Mouse (Mus musculus) stomach, embryonic 14.5 days (tissue): ENCODE measurements around the gene Pde4c. TPM values are rescaled to one million over a fixed set of nuclear protein-coding genes. Genes with fewer than 3 reads are reported as not detected.

ENCODE experiments used
- ATAC-seq: fragments of 200-750 bp; cut with Nextera tagmentation; 2 replicates; pipeline ENCODE4 v1.8.0; 2017; ENCODE audit warnings: low read depth, moderate TSS enrichment; ENCODE audit not compliant: insufficient number of reproducible peaks, insufficient read depth, low FRiP score
- H3K27ac ChIP-seq: fragments of 300-500 bp; sonication (generic); 2 replicates; pipeline ENCODE4 v1.5.1; 2014; ENCODE audit warnings: mild to moderate bottlenecking, low read length, moderate library complexity, mixed read lengths
- H3K27me3 ChIP-seq: fragments of 300-500 bp; sonication (generic); 2 replicates; pipeline ENCODE4 v1.6.1; 2014; ENCODE audit warnings: low read length, control low read depth, mixed read lengths; ENCODE audit not compliant: control insufficient read depth, insufficient read depth
- H3K36me3 ChIP-seq: fragments of 300-500 bp; sonication (generic); 2 replicates; pipeline ENCODE4 v1.6.1; 2014; ENCODE audit warnings: mild to moderate bottlenecking, control low read depth, low read length, moderate library complexity, mixed read lengths; ENCODE audit not compliant: control insufficient read depth, insufficient read depth
- H3K4me1 ChIP-seq: fragments of 300-500 bp; sonication (generic); 2 replicates; pipeline ENCODE4 v1.6.1; 2014; ENCODE audit warnings: low read length, control low read depth, mixed read lengths; ENCODE audit not compliant: control insufficient read depth, insufficient read depth
- H3K4me2 ChIP-seq: fragments of 300-500 bp; sonication (generic); replicated peaks from 2 replicates; pipeline ENCODE4 v1.6.1; 2014; ENCODE audit warnings: low read depth, low read length, control low read depth
- H3K4me3 ChIP-seq: fragments of 300-500 bp; sonication (generic); 2 replicates; pipeline ENCODE4 v1.5.1; 2014; ENCODE audit warnings: low read depth, low read length, control low read depth
- H3K9ac ChIP-seq: fragments of 300-500 bp; sonication (generic); replicated peaks from 2 replicates; pipeline ENCODE4 v1.6.1; 2014; ENCODE audit warnings: low read depth, mild to moderate bottlenecking, control low read depth, low read length, moderate library complexity, mixed read lengths
- H3K9me3 ChIP-seq: fragments of 300-500 bp; sonication (generic); 2 replicates; pipeline ENCODE4 v1.6.1; 2016; ENCODE audit warnings: low read depth, low read length, control low read depth; ENCODE audit not compliant: control insufficient read depth
- WGBS: fragments of 180-500 bp; shearing (Covaris S2); extraction: QIAGEN DNeasy Blood & Tissue Kit; methylation state at CpG from one replicate; pipeline ENCODE4 v1.1.7; 2014; 5-methylcytosine and 5-hydroxymethylcytosine counted together
- polyA plus RNA-seq: library from polyadenylated mRNA; unstranded; fragments of >200 nt; fragmentation: Nextera tagmentation; extraction: Ambion mirVana; gene quantifications from 2 replicates; pipeline ENCODE4 v1.2.1, GENCODE M21; 2014

Pde4c gene
- polyA plus RNA-seq, 1 experiment from 2014 or later: 0.29 TPM

- 63% methylated on average over 11 of the region's 11 CpGs for WGBS
- Histone ChIP-seq H3K36me3 (peaks cover 41% of the 10 kb centered on the region), H3K9ac (no peak overlapping the region)
Observed at GRCm38 (mm10) chr8:70780093-70780492, 56.6 kb downstream of the Pde4c start.

GRCm38 (mm10) chr8:70786291-70787050 is 63.0 kb downstream of the Pde4c start:
- Histone ChIP-seq H3K27ac (no peak overlapping the region), H3K4me2 (no peak overlapping the region), H3K4me1 (peaks cover 12% of the 10 kb centered on the region), H3K27me3 (no peaks in the 10 kb centered on the region), H3K9me3 (no peaks in the 10 kb centered on the region), H3K4me3 (no peak overlapping the region), H3K9ac (no peak overlapping the region), H3K36me3 (peaks cover 49% of the 10 kb centered on the region)
- ATAC-seq: no peak
- 89% methylated on average over 25 of the region's 25 CpGs for WGBS

More at GRCm38 (mm10) chr8:70780093-70780492, 56.6 kb downstream of the Pde4c start:
- no peaks in the 10 kb centered on the region for H3K9me3 ChIP-seq
- H3K4me2 ChIP-seq: no peak overlapping the region
- no peaks in the 10 kb centered on the region for H3K27me3 ChIP-seq
- H3K4me1 ChIP-seq: peaks cover 14% of the 10 kb centered on the region
- no peak overlapping the region for H3K4me3 ChIP-seq
- no peak overlapping the region for H3K27ac ChIP-seq
- ATAC-seq: no peak

DNA sequence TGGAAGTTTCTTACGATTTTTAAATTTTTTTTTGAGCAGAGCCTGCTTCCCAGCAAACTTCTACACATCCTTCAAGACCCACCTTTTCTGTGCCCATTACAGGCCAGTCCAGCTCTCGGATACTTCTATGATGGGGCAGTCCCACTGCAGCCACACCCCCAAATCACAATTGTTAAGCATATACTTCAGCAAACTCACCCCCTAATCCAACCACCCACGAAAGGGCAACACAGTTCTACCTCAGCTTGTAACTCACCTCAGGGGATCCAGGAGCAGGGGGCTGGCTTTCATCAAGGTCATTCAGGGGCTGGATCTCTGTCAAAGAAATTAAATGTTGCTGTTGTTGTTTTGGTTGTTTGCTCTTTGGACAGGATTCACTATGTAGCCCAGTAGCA is 63.5 kb downstream of the Pde4c start:
- no peak overlapping the region for H3K27ac ChIP-seq
- H3K9me3 ChIP-seq: no peaks in the 10 kb centered on the region
- no peak for ATAC-seq
- no peak overlapping the region for H3K9ac ChIP-seq
- no peaks in the 10 kb centered on the region for H3K27me3 ChIP-seq
- H3K4me3 ChIP-seq: no peak overlapping the region
- 83% methylated on average over 3 of the region's 3 CpGs for WGBS
- H3K4me2 ChIP-seq: no peak overlapping the region
- H3K4me1 ChIP-seq: peaks cover 17% of the 10 kb centered on the region
- H3K36me3 ChIP-seq: peaks cover 44% of the 10 kb centered on the region

- no peak for ATAC-seq
- H3K36me3 ChIP-seq: peaks cover 41% of the 10 kb centered on the region
- no peaks in the 10 kb centered on the region for H3K9me3 ChIP-seq
- WGBS: 25% methylated on average over 30 of the region's 30 CpGs
- no peak overlapping the region for H3K9ac ChIP-seq
- H3K4me2 ChIP-seq: no peak overlapping the region
- H3K27me3 ChIP-seq: no peaks in the 10 kb centered on the region
- H3K4me3 ChIP-seq: no peak overlapping the region
- H3K4me1 ChIP-seq: peaks cover 22% of the 10 kb centered on the region
- H3K27ac ChIP-seq: no peak overlapping the region
Observed at GRCm38 (mm10) chr8:70787941-70788667, 64.6 kb downstream of the Pde4c start.

- Histone ChIP-seq H3K4me2 (no peak overlapping the region), H3K9me3 (no peaks in the 10 kb centered on the region), H3K27me3 (no peaks in the 10 kb centered on the region), H3K27ac (no peak overlapping the region), H3K36me3 (peaks cover 33% of the 10 kb centered on the region), H3K4me3 (no peak overlapping the region), H3K4me1 (peaks cover 24% of the 10 kb centered on the region), H3K9ac (no peak overlapping the region)
- ATAC-seq: no peak
- 79% methylated on average over 10 of the region's 10 CpGs for WGBS
Observed at GRCm38 (mm10) chr8:70789046-70789445, 65.5 kb downstream of the Pde4c start.

GRCm38 (mm10) chr8:70790846-70791245 is 67.3 kb downstream of the Pde4c start:
- Histone ChIP-seq H3K36me3 (peaks cover 23% of the 10 kb centered on the region), H3K9ac (peak overlapping the region; percentile 28; the same call in 1 of the 2 replicates), H3K27ac (peak overlapping the region; percentile 27; the same call in 1 of the 2 replicates), H3K9me3 (no peaks in the 10 kb centered on the region), H3K27me3 (no peaks in the 10 kb centered on the region), H3K4me2 (peak overlapping the region; percentile 82), H3K4me3 (peak overlapping the region; percentile 75; the same call in 1 of the 2 replicates), H3K4me1 (peaks cover 24% of the 10 kb centered on the region)
- WGBS: 50% methylated on average over 8 of the region's 8 CpGs
- no peak for ATAC-seq

DNA sequence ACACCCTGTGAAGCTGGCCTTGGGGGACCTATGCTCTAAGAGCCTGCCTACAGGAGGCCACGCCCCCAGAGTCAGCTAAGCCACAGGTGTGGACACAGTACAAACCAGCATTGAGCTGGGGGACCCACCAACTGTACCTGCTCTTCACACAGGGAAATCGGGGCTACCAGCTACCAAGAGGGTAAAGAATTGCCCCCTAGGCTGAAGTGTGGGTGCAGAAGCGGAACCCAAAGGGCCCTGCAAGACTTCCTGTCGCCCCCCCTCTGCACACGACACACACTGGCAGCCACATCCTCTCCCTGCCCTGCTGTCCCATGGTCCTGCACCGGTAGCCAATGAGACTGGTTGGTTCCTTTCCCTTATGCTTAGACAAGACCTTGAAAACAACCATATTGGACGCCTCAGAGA is 67.8 kb downstream of the Pde4c start:
- no peaks in the 10 kb centered on the region for H3K27me3 ChIP-seq
- peak overlapping the region; percentile 75; the same call in 1 of the 2 replicates for H3K4me3 ChIP-seq
- WGBS: 59% methylated on average over 7 of the region's 7 CpGs
- no peak for ATAC-seq
- no peaks in the 10 kb centered on the region for H3K9me3 ChIP-seq
- H3K4me1 ChIP-seq: peaks cover 24% of the 10 kb centered on the region
- H3K4me2 ChIP-seq: peak overlapping the region; percentile 82
- H3K9ac ChIP-seq: peak overlapping the region; percentile 28; the same call in 1 of the 2 replicates
- H3K36me3 ChIP-seq: peaks cover 19% of the 10 kb centered on the region
- H3K27ac ChIP-seq: no peak overlapping the region; the same call in 1 of the 2 replicates

DNA sequence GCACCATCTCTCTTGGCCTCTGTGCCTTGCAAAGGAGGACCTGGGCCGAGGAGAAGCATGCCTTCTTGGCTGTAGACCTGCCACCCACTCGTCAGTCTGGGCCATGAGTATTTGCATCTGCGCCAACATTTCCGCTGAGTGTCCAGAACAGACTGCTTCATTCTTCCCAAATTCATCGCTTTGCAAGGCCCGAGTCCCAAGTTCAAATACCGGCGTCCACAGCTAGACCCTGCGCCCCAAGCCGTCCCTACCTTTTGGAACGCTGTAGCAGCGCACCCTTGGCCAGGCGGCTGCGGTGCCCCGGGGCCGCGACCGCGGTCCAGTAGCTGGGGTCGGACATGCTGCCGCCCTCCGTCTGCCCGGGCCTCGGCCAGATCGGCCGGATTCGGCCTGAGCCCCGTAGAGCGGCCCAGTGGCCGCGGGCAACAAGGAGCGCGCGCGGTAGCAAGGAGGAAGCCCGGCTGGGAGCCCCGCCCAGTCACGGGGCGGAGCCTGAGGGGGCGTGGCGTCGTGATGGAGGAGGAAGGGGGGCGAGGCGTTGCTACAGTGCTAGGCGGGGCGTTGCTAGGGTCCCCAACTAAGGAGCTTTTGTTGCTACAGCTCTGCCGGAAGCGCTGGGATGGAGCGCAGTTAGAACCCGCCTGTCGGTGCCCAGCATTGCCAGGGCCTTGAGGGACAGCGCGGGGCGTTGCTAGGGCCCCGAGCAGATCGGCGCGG is 68.6 kb downstream of the Pde4c start:
- Histone ChIP-seq H3K4me1 (peaks cover 24% of the 10 kb centered on the region), H3K27me3 (no peaks in the 10 kb centered on the region), H3K4me2 (peak overlapping the region; percentile 82), H3K36me3 (peaks cover 11% of the 10 kb centered on the region; the same call in 1 of the 2 replicates), H3K27ac (peak overlapping the region; percentile 61), H3K9me3 (no peaks in the 10 kb centered on the region), H3K4me3 (peak overlapping the region; percentile 75), H3K9ac (peak overlapping the region; percentile 80)
- WGBS: 3% methylated on average over 58 of the region's 58 CpGs
- ATAC-seq: peak; percentile 83
